Mouse (Mus musculus) kidney, adult 2 months (tissue): ENCODE data around the gene Pxdn.

ENCODE experiments used
- CTCF ChIP-seq: fragments of 200-500 bp; conservative IDR thresholded peaks from 2 replicates; pipeline ENCODE4 v1.5.1; 2011; ENCODE audit warnings: low read depth, mild to moderate bottlenecking, control low read depth, low read length, moderate library complexity, mixed read lengths; ENCODE audit not compliant: insufficient read depth, insufficient read length
- POLR2A ChIP-seq: fragments of 200-500 bp; IDR thresholded peaks from one replicate; pipeline ENCODE4 v1.6.1; 2011; ENCODE audit warnings: low read depth, low read length, control low read depth

- TF ChIP-seq CTCF (no peak), POLR2A (no peak)
Observed at GRCm38 (mm10) chr12:30035841-30036568, 98.6 kb downstream of the Pxdn start.
